Mouse (Mus musculus) heart, embryonic 12.5 days (tissue): ENCODE measurements around the gene Gja1. TPM values are rescaled to one million over a fixed set of nuclear protein-coding genes. Genes with fewer than 3 reads are reported as not detected.

Experiments
- ATAC-seq: fragments of 200-750 bp; cut with Nextera tagmentation; 2 replicates; pipeline ENCODE4 v1.8.0; 2017; ENCODE audit warnings: moderate TSS enrichment, moderate library complexity; ENCODE audit not compliant: insufficient number of reproducible peaks, low FRiP score
- H3K27ac ChIP-seq: fragments of 300-500 bp; sonication (generic); 2 replicates; pipeline ENCODE4 v1.5.1; 2016; ENCODE audit warnings: mild to moderate bottlenecking, moderate library complexity; ENCODE audit not compliant: poor library complexity, severe bottlenecking
- H3K27me3 ChIP-seq: fragments of 300-500 bp; sonication (generic); replicated peaks from 2 replicates; pipeline ENCODE4 v1.6.1; 2016; ENCODE audit warnings: mild to moderate bottlenecking, moderate library complexity
- H3K36me3 ChIP-seq: fragments of 300-500 bp; sonication (generic); 2 replicates; pipeline ENCODE4 v1.6.1; 2016; ENCODE audit warnings: mild to moderate bottlenecking, moderate library complexity
- H3K4me1 ChIP-seq: fragments of 300-500 bp; sonication (generic); replicated peaks from 2 replicates; pipeline ENCODE4 v1.6.1; 2016; ENCODE audit warnings: mild to moderate bottlenecking
- H3K4me2 ChIP-seq: fragments of 300-500 bp; sonication (generic); 2 replicates; pipeline ENCODE4 v1.6.1; 2016; ENCODE audit warnings: mild to moderate bottlenecking, moderate library complexity
- H3K4me3 ChIP-seq: fragments of 300-500 bp; sonication (generic); 2 replicates; pipeline ENCODE4 v1.5.1; 2016; ENCODE audit warnings: mild to moderate bottlenecking
- H3K9ac ChIP-seq: fragments of 300-500 bp; sonication (generic); 2 replicates; pipeline ENCODE4 v1.6.1; 2016; ENCODE audit warnings: mild to moderate bottlenecking, moderate library complexity
- H3K9me3 ChIP-seq: fragments of 300-500 bp; sonication (generic); replicated peaks from 2 replicates; pipeline ENCODE4 v1.6.1; 2016; ENCODE audit warnings: mild to moderate bottlenecking, moderate library complexity
- WGBS: fragments of 180-500 bp; shearing (Covaris S2); methylation state at CpG from one replicate; pipeline ENCODE4 v1.1.7; 2016; 5-methylcytosine and 5-hydroxymethylcytosine counted together
- polyA plus RNA-seq: library from polyadenylated mRNA; unstranded; fragments of >200 nt; fragmentation: Nextera tagmentation; extraction: Ambion mirVana; gene quantifications from 2 replicates; pipeline ENCODE4 v1.2.1, GENCODE M21; 2016

Gja1 gene
- 334 and 349 TPM in 2 replicates for polyA plus RNA-seq

GRCm38 (mm10) chr10:56377097-56377965 lies at the start of gene Gja1:
Gja1 (plus strand) TSS chr10:56377330.
- H3K9me3 ChIP-seq, result no peaks in the 10 kb centered on the region
- H3K4me2 ChIP-seq, result peak within 1 kb of the TSS; percentile 67
- H3K27ac ChIP-seq, result peak within 1 kb of the TSS; percentile 91
- peak within 1 kb of the TSS; percentile 96 for H3K9ac ChIP-seq
- ATAC-seq, result peak; percentile 67
- no peaks in the 10 kb centered on the region for H3K27me3 ChIP-seq
- no peaks in the 10 kb centered on the region for H3K36me3 ChIP-seq
- H3K4me3 ChIP-seq, result peak within 1 kb of the TSS; percentile 79
- peaks cover 15% of the 10 kb centered on the region for H3K4me1 ChIP-seq
- under 1% methylated on average over 23 of the region's 23 CpGs for WGBS

- Histone ChIP-seq H3K27ac (no peak overlapping the region), H3K9ac (no peak overlapping the region), H3K27me3 (no peaks in the 10 kb centered on the region), H3K4me3 (no peak overlapping the region), H3K4me2 (no peak overlapping the region), H3K4me1 (no peaks in the 10 kb centered on the region), H3K36me3 (no peaks in the 10 kb centered on the region), H3K9me3 (no peaks in the 10 kb centered on the region)
- whole genome bisulfite sequencing, result 49% methylated on average over 6 of the region's 6 CpGs
- ATAC-seq, result no peak
Measured at GRCm38 (mm10) chr10:56338851-56339489, 38.2 kb upstream of the Gja1 start.

GRCm38 (mm10) chr10:56360472-56360871 lies 16.7 kb upstream of the Gja1 start:
- H3K4me3 ChIP-seq, result no peak overlapping the region
- no peak overlapping the region for H3K9ac ChIP-seq
- no peaks in the 10 kb centered on the region for H3K4me1 ChIP-seq
- no peak for ATAC-seq
- H3K9me3 ChIP-seq, result no peaks in the 10 kb centered on the region
- WGBS, result 74% methylated on average over 4 of the region's 4 CpGs
- no peak overlapping the region for H3K4me2 ChIP-seq
- no peaks in the 10 kb centered on the region for H3K27me3 ChIP-seq
- no peaks in the 10 kb centered on the region for H3K36me3 ChIP-seq
- no peak overlapping the region for H3K27ac ChIP-seq

- no peak overlapping the region for H3K9ac ChIP-seq
- 16% methylated on average over 7 of the region's 7 CpGs for WGBS
- no peak overlapping the region for H3K27ac ChIP-seq
- no peak for ATAC-seq
- no peaks in the 10 kb centered on the region for H3K36me3 ChIP-seq
- H3K4me1 ChIP-seq, result no peaks in the 10 kb centered on the region
- H3K4me3 ChIP-seq, result no peak overlapping the region
- H3K27me3 ChIP-seq, result no peaks in the 10 kb centered on the region
- H3K9me3 ChIP-seq, result no peaks in the 10 kb centered on the region
- H3K4me2 ChIP-seq, result no peak overlapping the region
Measured at GRCm38 (mm10) chr10:56369073-56369472, 8.1 kb upstream of the Gja1 start.

- Histone ChIP-seq H3K4me2 (no peak overlapping the region), H3K36me3 (no peaks in the 10 kb centered on the region), H3K9me3 (no peaks in the 10 kb centered on the region), H3K9ac (no peak overlapping the region), H3K4me1 (peaks cover 4% of the 10 kb centered on the region), H3K27me3 (no peaks in the 10 kb centered on the region), H3K27ac (no peak overlapping the region), H3K4me3 (no peak overlapping the region)
- 28% methylated on average over 8 of the region's 8 CpGs for WGBS
- ATAC-seq, result no peak
Measured at GRCm38 (mm10) chr10:56373021-56373720, 4.0 kb upstream of the Gja1 start.

- Histone ChIP-seq H3K4me1 (peaks cover 4% of the 10 kb centered on the region), H3K36me3 (no peaks in the 10 kb centered on the region), H3K9me3 (no peaks in the 10 kb centered on the region), H3K27ac (no peak overlapping the region), H3K9ac (no peak overlapping the region), H3K4me2 (no peak overlapping the region), H3K27me3 (no peaks in the 10 kb centered on the region), H3K4me3 (no peak overlapping the region)
- no peak for ATAC-seq
- 47% methylated on average over 5 of the region's 5 CpGs for WGBS
Measured at GRCm38 (mm10) chr10:56374169-56374568, 3.0 kb upstream of the Gja1 start.

GRCm38 (mm10) chr10:56375906-56376468 lies 1.1 kb upstream of the Gja1 start:
- H3K36me3 ChIP-seq, result no peaks in the 10 kb centered on the region
- H3K9ac ChIP-seq, result peak overlapping the region; percentile 61; the same call in 1 of the 2 replicates
- H3K4me1 ChIP-seq, result peaks cover 9% of the 10 kb centered on the region
- no peaks in the 10 kb centered on the region for H3K27me3 ChIP-seq
- H3K9me3 ChIP-seq, result no peaks in the 10 kb centered on the region
- no peak for ATAC-seq
- 25% methylated on average over 9 of the region's 9 CpGs for WGBS
- H3K4me3 ChIP-seq, result peak overlapping the region; percentile 2; the same call in 1 of the 2 replicates
- H3K4me2 ChIP-seq, result peak overlapping the region; percentile 67
- peak overlapping the region; percentile 47 for H3K27ac ChIP-seq

GRCm38 (mm10) chr10:56377966-56378647 lies 977 bp downstream of the Gja1 start:
- Histone ChIP-seq H3K36me3 (peaks cover 5% of the 10 kb centered on the region; the same call in 1 of the 2 replicates), H3K9ac (peak overlapping the region; percentile 96), H3K27me3 (no peaks in the 10 kb centered on the region), H3K4me3 (peak overlapping the region; percentile 79), H3K9me3 (no peaks in the 10 kb centered on the region), H3K27ac (peak overlapping the region; percentile 91), H3K4me2 (peak overlapping the region; percentile 67), H3K4me1 (peaks cover 15% of the 10 kb centered on the region)
- ATAC-seq, result peak; percentile 39; the same call in 1 of the 2 replicates
- under 1% methylated on average over 25 of the region's 25 CpGs for WGBS

- peak overlapping the region; percentile 91 for H3K27ac ChIP-seq
- peak overlapping the region; percentile 96 for H3K9ac ChIP-seq
- no peaks in the 10 kb centered on the region for H3K9me3 ChIP-seq
- H3K27me3 ChIP-seq, result no peaks in the 10 kb centered on the region
- ATAC-seq, result peak; percentile 55
- H3K4me1 ChIP-seq, result peaks cover 17% of the 10 kb centered on the region
- peak overlapping the region; percentile 67 for H3K4me2 ChIP-seq
- WGBS, result under 1% methylated on average over 33 of the region's 35 CpGs
- peaks cover 11% of the 10 kb centered on the region; the same call in 1 of the 2 replicates for H3K36me3 ChIP-seq
- peak overlapping the region; percentile 79 for H3K4me3 ChIP-seq
Measured at GRCm38 (mm10) chr10:56378648-56379254, 1.6 kb downstream of the Gja1 start.

- Histone ChIP-seq H3K4me2 (peak overlapping the region; percentile 67), H3K27me3 (no peaks in the 10 kb centered on the region), H3K9me3 (no peaks in the 10 kb centered on the region), H3K4me3 (peak overlapping the region; percentile 79), H3K36me3 (peaks cover 13% of the 10 kb centered on the region; the same call in 1 of the 2 replicates), H3K4me1 (peaks cover 21% of the 10 kb centered on the region), H3K9ac (peak overlapping the region; percentile 96), H3K27ac (peak overlapping the region; percentile 91)
- 14% methylated on average over 7 of the region's 7 CpGs for WGBS
- no peak for ATAC-seq
Measured at GRCm38 (mm10) chr10:56379720-56380119, 2.6 kb downstream of the Gja1 start.
